Mouse (Mus musculus): ENCODE measurements around the gene Arfgef3. TPM values are rescaled to one million over a fixed set of nuclear protein-coding genes. Genes with fewer than 3 reads are reported as not detected.

Gene Arfgef3
- total RNA-seq, 1 experiment, result 3.6 TPM

DNA sequence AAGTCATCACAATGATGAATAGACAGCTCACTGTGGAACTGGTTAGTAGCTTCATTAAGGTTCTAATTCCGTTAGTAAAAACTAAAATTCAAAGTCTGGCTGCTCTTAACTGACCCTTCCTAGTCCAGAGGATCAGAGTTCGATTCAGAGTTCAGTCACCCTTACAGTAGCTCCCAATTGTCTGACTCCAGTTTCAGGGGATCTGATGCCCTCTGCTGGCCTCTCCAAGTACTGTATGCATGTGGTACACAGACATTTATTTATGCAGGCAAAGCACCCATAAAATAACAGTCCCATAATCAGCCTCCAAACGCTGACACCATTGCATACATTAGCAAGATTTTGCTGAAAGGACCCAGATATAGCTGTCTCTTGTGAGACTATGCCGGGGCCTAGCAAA lies 141.7 kb downstream of the Arfgef3 start:
- in situ Hi-C loops (cut with MboI; ENCODE audit: low sequenced_read_pairs in 2 of 2, unreplicated experiment in 2 of 2), result no loop called here
- H3K9ac ChIP-seq (ENCODE audit: insufficient read depth, low read depth, low read length, poor library complexity, severe bottlenecking), result no peak overlapping the region

DNA sequence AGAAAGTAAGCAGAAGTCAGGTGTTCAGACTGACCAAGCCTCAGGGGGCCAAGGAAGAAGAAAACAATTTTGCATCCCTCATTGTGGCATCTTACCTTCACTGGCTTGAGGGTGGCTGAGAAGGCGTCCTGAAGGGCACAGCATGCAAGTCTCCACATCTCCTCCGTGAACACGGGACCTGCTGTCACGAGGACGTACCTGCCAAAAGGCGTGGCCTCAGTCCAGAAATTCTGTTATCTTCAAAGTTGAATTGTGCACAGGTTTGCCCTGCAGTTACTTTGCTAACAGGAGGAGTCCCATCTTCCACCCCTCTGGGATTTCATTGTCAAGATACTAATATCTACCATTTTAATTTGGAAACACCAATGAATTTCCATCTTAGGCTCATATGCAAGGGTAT lies 146.1 kb downstream of the Arfgef3 start:
- no peaks in the 10 kb centered on the region for H3K36me3 ChIP-seq (ENCODE audit: control insufficient read depth, insufficient read depth, low read length, poor library complexity, severe bottlenecking)
- no peak overlapping the region for H3K9ac ChIP-seq (ENCODE audit: insufficient read depth, low read depth, low read length, poor library complexity, severe bottlenecking)
- TF ChIP-seq HCFC1 (IDR thresholded peaks at IDR 0.05; ENCODE audit: borderline replicate concordance, insufficient read depth, low read length) (no peak), CHD2 (IDR thresholded peaks at IDR 0.05; ENCODE audit: low read depth, low read length) (no peak), MAFK (IDR thresholded peaks at IDR 0.05; ENCODE audit: insufficient read depth, low read depth, low read length) (no peak), ZC3H11A (IDR thresholded peaks at IDR 0.05; ENCODE audit: borderline replicate concordance, low read depth, low read length) (no peak), ZNF384 (IDR thresholded peaks at IDR 0.05; ENCODE audit: low read depth, low read length) (no peak)
- no peak overlapping the region for H3K27ac ChIP-seq (ENCODE audit: insufficient read depth, low read depth, low read length, poor library complexity, severe bottlenecking)
- no peak overlapping the region for H3K4me3 ChIP-seq (ENCODE audit: insufficient read depth in 1 of 2, low read depth in 1 of 2, low read length in 2 of 2, poor library complexity in 1 of 2, severe bottlenecking in 1 of 2)
- DNase-seq (ENCODE audit: low read depth, low spot score), result no peak
- H3K9me3 ChIP-seq (ENCODE audit: control insufficient read depth, insufficient read depth, low read depth, low read length), result no peaks in the 10 kb centered on the region
- in situ Hi-C loops (cut with MboI; ENCODE audit: low sequenced_read_pairs in 2 of 2, unreplicated experiment in 2 of 2), result no loop called here
- no peaks in the 10 kb centered on the region for H3K4me1 ChIP-seq (ENCODE audit: control insufficient read depth in 2 of 2, insufficient read depth in 2 of 2, low read length in 2 of 2, poor library complexity in 1 of 2)

More for the DNA sequence above, 141.7 kb downstream of the Arfgef3 start:
- Histone ChIP-seq H3K4me3 (ENCODE audit: insufficient read depth in 1 of 2, low read depth in 1 of 2, low read length in 2 of 2, poor library complexity in 1 of 2, severe bottlenecking in 1 of 2) (no peak overlapping the region), H3K4me1 (ENCODE audit: control insufficient read depth in 2 of 2, insufficient read depth in 2 of 2, low read length in 2 of 2, poor library complexity in 1 of 2) (peaks cover 0 to 3% of the 10 kb centered on the region in 2 experiments; a peak in 2 of 4 replicates), H3K27ac (ENCODE audit: insufficient read depth, low read depth, low read length, poor library complexity, severe bottlenecking) (no peak overlapping the region), H3K9me3 (ENCODE audit: control insufficient read depth, insufficient read depth, low read depth, low read length) (no peaks in the 10 kb centered on the region), H3K36me3 (ENCODE audit: control insufficient read depth, insufficient read depth, low read length, poor library complexity, severe bottlenecking) (no peaks in the 10 kb centered on the region)
- TF ChIP-seq ZC3H11A (IDR thresholded peaks at IDR 0.05; ENCODE audit: borderline replicate concordance, low read depth, low read length) (peak; percentile 89; the same call in 1 of the 2 replicates), CHD2 (IDR thresholded peaks at IDR 0.05; ENCODE audit: low read depth, low read length) (no peak)
- DNase-seq (ENCODE audit: low read depth, low spot score), result peak; percentile 67

DNA sequence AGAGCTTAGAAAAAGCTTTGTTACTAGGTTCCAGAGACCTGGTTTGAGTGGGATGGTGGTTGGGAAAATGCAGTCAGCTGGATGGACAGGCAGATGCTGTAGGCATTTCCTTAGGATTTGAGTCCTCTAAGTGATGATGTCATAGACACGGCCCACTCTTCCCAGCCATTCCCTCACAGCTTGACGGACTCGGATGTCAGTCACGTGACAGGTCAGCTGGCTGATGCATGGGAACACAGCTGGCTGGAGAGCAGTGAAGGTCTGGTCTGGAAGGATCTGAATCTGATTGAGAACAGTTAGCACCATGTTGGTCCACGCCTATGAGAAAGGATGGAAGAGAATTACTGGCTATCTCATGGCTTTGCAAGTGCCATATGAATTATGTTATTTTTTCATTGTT lies 154.3 kb downstream of the Arfgef3 start:
- Histone ChIP-seq H3K4me1 (ENCODE audit: control insufficient read depth in 2 of 2, insufficient read depth in 2 of 2, low read length in 2 of 2, poor library complexity in 1 of 2) (peaks cover 4 to 6% of the 10 kb centered on the region in 2 experiments), H3K9ac (ENCODE audit: insufficient read depth, low read depth, low read length, poor library complexity, severe bottlenecking) (no peak overlapping the region), H3K27ac (ENCODE audit: insufficient read depth, low read depth, low read length, poor library complexity, severe bottlenecking) (no peak overlapping the region), H3K36me3 (ENCODE audit: control insufficient read depth, insufficient read depth, low read length, poor library complexity, severe bottlenecking) (no peaks in the 10 kb centered on the region), H3K9me3 (ENCODE audit: control insufficient read depth, insufficient read depth, low read depth, low read length) (no peaks in the 10 kb centered on the region), H3K4me3 (ENCODE audit: insufficient read depth in 1 of 2, low read depth in 1 of 2, low read length in 2 of 2, poor library complexity in 1 of 2, severe bottlenecking in 1 of 2) (no peak overlapping the region)
- no peak for TF ChIP-seq CHD2 (IDR thresholded peaks at IDR 0.05; ENCODE audit: low read depth, low read length)
- no peak for TF ChIP-seq MAFK (IDR thresholded peaks at IDR 0.05; ENCODE audit: insufficient read depth, low read depth, low read length)
- no peak for TF ChIP-seq HCFC1 (IDR thresholded peaks at IDR 0.05; ENCODE audit: borderline replicate concordance, insufficient read depth, low read length)
- TF ChIP-seq ZC3H11A (IDR thresholded peaks at IDR 0.05; ENCODE audit: borderline replicate concordance, low read depth, low read length), result no peak
- no peak for TF ChIP-seq ZNF384 (IDR thresholded peaks at IDR 0.05; ENCODE audit: low read depth, low read length)
- DNase-seq (ENCODE audit: low read depth, low spot score), result no peak
- in situ Hi-C loops (cut with MboI; ENCODE audit: low sequenced_read_pairs in 2 of 2, unreplicated experiment in 2 of 2), result no loop called here

DNA sequence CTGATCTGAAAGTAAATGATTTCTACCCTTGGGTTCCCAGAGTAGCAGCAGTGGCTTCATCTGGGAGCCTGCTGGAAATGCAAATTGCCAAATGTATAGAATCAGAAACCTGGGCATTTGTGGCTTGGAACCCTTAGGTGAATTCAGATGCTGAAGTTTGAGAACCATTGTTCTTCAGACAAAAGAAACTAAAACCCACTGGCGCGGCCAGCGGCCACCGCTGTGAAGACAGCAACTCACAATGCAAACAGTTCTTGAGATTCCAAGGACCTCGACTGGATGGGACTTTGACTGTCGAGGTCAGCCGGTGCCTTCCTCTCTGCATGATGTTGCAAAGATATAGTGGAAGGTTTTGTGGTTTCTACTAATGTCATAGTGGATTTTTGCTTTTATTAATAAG lies 159.6 kb downstream of the Arfgef3 start:
- peak; percentile 34; the same call in 1 of the 2 replicates for TF ChIP-seq CHD2 (IDR thresholded peaks at IDR 0.05; ENCODE audit: low read depth, low read length)
- TF ChIP-seq ZC3H11A (IDR thresholded peaks at IDR 0.05; ENCODE audit: borderline replicate concordance, low read depth, low read length), result no peak
- in situ Hi-C loops (cut with MboI; ENCODE audit: low sequenced_read_pairs in 2 of 2, unreplicated experiment in 2 of 2), result no loop called here
- Histone ChIP-seq H3K27ac (ENCODE audit: insufficient read depth, low read depth, low read length, poor library complexity, severe bottlenecking) (no peak overlapping the region), H3K4me3 (ENCODE audit: insufficient read depth in 1 of 2, low read depth in 1 of 2, low read length in 2 of 2, poor library complexity in 1 of 2, severe bottlenecking in 1 of 2) (no peak overlapping the region), H3K4me1 (ENCODE audit: control insufficient read depth in 2 of 2, insufficient read depth in 2 of 2, low read length in 2 of 2, poor library complexity in 1 of 2) (peaks cover 1 to 12% of the 10 kb centered on the region in 2 experiments; a peak in 3 of 4 replicates), H3K9me3 (ENCODE audit: control insufficient read depth, insufficient read depth, low read depth, low read length) (no peaks in the 10 kb centered on the region), H3K36me3 (ENCODE audit: control insufficient read depth, insufficient read depth, low read length, poor library complexity, severe bottlenecking) (no peaks in the 10 kb centered on the region), H3K9ac (ENCODE audit: insufficient read depth, low read depth, low read length, poor library complexity, severe bottlenecking) (no peak overlapping the region)
- DNase-seq (ENCODE audit: low read depth, low spot score), result no peak

DNA sequence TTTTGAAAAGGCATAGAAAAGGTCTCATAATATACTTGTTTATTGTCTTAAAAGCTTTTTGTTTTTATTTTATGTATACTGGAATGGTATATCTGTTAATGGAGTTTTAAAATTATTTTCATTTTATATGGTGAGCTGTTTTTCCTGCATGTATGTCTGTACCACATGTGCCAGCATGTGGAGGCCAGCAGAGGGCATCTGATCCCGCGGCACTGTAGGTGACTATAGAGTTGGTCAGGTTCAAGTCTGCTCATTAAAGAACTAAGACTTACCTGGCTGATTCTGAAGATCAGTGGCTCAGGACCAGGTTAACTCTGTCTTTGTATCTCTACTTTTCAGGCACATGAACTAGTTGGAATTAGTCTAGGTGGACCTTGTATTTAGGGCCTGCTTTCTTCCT lies 171.2 kb downstream of the Arfgef3 start:
- Histone ChIP-seq H3K4me1 (ENCODE audit: control insufficient read depth in 2 of 2, insufficient read depth in 2 of 2, low read length in 2 of 2, poor library complexity in 1 of 2) (no peaks in the 10 kb centered on the region; a peak in 1 of 4 replicates), H3K9me3 (ENCODE audit: control insufficient read depth, insufficient read depth, low read depth, low read length) (no peaks in the 10 kb centered on the region), H3K9ac (ENCODE audit: insufficient read depth, low read depth, low read length, poor library complexity, severe bottlenecking) (no peak overlapping the region), H3K4me3 (ENCODE audit: insufficient read depth in 1 of 2, low read depth in 1 of 2, low read length in 2 of 2, poor library complexity in 1 of 2, severe bottlenecking in 1 of 2) (no peak overlapping the region), H3K36me3 (ENCODE audit: control insufficient read depth, insufficient read depth, low read length, poor library complexity, severe bottlenecking) (no peaks in the 10 kb centered on the region), H3K27ac (ENCODE audit: insufficient read depth, low read depth, low read length, poor library complexity, severe bottlenecking) (no peak overlapping the region)
- in situ Hi-C loops (cut with MboI; ENCODE audit: low sequenced_read_pairs in 2 of 2, unreplicated experiment in 2 of 2), result loop anchor here in 1 of 2 experiments (10.0 kb wide), 1 partner anchor 332 kb away; no protein-coding TSS in a partner anchor
- TF ChIP-seq ZNF384 (IDR thresholded peaks at IDR 0.05; ENCODE audit: low read depth, low read length) (no peak), MAFK (IDR thresholded peaks at IDR 0.05; ENCODE audit: insufficient read depth, low read depth, low read length) (no peak), CHD2 (IDR thresholded peaks at IDR 0.05; ENCODE audit: low read depth, low read length) (no peak), ZC3H11A (IDR thresholded peaks at IDR 0.05; ENCODE audit: borderline replicate concordance, low read depth, low read length) (peak; percentile 31; the same call in 1 of the 2 replicates)
- DNase-seq (ENCODE audit: low read depth, low spot score), result no peak
